Mouse (Mus musculus): Measurements from ENCODE around the gene Faf2. TPM values are rescaled to one million over a fixed set of nuclear protein-coding genes. Genes with fewer than 3 reads are reported as not detected.

The Faf2 gene
- polyA plus RNA-seq, 1 experiment from 2014 or later = 79.7 TPM

DNA sequence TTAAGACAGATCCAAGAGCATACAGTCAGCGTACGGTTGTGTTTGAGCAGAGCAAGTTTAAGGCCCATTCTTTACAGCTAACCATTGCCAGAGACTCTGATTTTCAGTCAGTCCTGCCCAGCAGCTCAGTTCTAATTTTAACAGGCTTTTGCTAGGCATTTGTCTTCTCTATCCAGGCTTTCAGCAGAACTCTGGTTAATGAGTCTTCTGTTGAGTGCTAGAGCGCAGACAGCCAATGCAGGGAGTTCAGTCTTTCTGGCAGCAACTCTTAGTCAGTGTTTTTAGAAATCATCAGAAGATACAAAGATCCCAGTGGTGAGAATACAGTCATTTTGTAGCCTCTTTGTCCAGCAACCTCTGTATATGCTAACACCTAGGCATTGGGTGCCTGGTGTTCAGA, 28.9 kb downstream of the Faf2 start:
- 98% methylated on average over 3 of the region's 3 CpGs for WGBS
- H3K27ac ChIP-seq = no peak overlapping the region

DNA sequence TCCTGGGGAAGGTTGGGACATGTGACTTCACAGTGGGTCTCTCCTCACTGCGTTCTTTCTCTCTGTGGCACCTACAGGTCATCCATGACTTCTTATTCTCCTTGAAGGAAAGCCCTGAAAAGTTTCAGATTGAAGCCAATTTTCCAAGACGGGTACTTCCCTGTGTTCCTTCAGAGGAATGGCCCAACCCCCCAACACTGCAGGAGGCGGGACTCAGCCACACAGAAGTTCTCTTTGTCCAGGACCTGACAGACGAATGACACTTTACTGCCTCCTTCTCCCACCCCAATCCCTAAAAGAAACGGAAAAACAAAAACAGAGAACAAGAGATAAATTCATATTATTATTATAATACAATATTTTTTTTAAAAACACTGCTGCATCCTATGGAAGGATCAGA, 39.3 kb downstream of the Faf2 start:
- Histone ChIP-seq H3K9me3 (no peaks in the 10 kb centered on the region), H3K4me1 (replicated peaks) (no peaks in the 10 kb centered on the region), H3K27me3 (no peaks in the 10 kb centered on the region), H3K27ac (no peak overlapping the region), H3K9ac (replicated peaks) (no peak overlapping the region), H3K4me3 (replicated peaks) (no peak overlapping the region), H3K4me2 (replicated peaks) (no peak overlapping the region), H3K36me3 (peaks cover 92% of the 10 kb centered on the region)
- no peak for ATAC-seq
- 75% methylated on average over 5 of the region's 5 CpGs for WGBS

More for the DNA sequence above, 28.9 kb downstream of the Faf2 start:
- H3K4me2 ChIP-seq (replicated peaks) = no peak overlapping the region
- H3K36me3 ChIP-seq = peaks cover 98% of the 10 kb centered on the region
- ATAC-seq = no peak
- no peaks in the 10 kb centered on the region for H3K9me3 ChIP-seq
- no peaks in the 10 kb centered on the region for H3K4me1 ChIP-seq (replicated peaks)
- H3K9ac ChIP-seq (replicated peaks) = no peak overlapping the region
- H3K27me3 ChIP-seq = no peaks in the 10 kb centered on the region
- no peak overlapping the region for H3K4me3 ChIP-seq (replicated peaks)

DNA sequence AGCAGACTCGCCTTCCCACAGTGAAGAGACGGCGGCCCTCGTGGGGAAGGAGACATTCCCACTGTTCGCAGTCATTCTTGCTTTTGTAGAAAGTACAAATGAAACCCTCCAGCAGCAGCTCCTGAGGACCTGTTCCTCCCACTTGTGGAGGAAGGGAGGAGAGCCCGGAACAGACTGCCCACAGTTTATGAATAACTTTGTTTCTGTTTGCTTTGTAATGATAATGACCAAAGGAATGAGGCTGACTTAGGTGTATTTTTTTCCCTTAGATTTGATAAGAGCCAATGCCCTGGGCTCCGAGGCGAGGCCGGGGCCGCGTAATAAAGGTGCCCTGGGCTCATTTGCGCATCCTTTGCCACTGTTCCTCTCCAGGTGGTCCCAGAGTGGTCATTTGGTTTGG, 39.8 kb downstream of the Faf2 start:
- Histone ChIP-seq H3K4me2 (replicated peaks) (no peak overlapping the region), H3K27me3 (no peaks in the 10 kb centered on the region), H3K4me3 (replicated peaks) (no peak overlapping the region), H3K4me1 (replicated peaks) (no peaks in the 10 kb centered on the region), H3K9me3 (no peaks in the 10 kb centered on the region), H3K36me3 (peaks cover 87% of the 10 kb centered on the region), H3K27ac (no peak overlapping the region), H3K9ac (replicated peaks) (no peak overlapping the region)
- no peak for ATAC-seq
- WGBS = 89% methylated on average over 12 of the region's 12 CpGs

DNA sequence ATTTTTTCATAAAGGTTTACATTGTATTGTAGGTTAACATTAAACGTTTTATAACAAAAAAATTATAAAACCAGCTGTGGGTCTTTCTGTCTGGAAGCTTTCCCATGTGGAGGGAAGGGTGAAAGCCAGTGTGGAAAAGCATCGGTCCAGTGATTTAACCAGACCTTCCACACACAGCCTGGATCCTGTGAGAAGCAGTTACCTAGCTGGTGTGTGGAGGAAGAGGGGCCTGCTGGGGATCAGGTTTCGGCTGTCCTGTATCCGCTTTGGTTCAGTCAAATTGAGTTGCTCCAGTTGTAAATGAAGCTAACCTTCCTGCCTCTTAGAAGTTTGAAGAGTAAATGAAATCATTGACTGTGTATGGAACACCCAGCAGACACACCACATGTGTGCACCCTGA, 42.4 kb downstream of the Faf2 start:
- Histone ChIP-seq H3K4me3 (replicated peaks) (no peak overlapping the region), H3K4me1 (replicated peaks) (no peaks in the 10 kb centered on the region), H3K36me3 (peaks cover 66% of the 10 kb centered on the region), H3K9ac (replicated peaks) (no peak overlapping the region), H3K27me3 (no peaks in the 10 kb centered on the region), H3K27ac (no peak overlapping the region), H3K9me3 (no peaks in the 10 kb centered on the region), H3K4me2 (replicated peaks) (no peak overlapping the region)
- 87% methylated on average over 4 of the region's 4 CpGs for WGBS
- ATAC-seq = no peak

DNA sequence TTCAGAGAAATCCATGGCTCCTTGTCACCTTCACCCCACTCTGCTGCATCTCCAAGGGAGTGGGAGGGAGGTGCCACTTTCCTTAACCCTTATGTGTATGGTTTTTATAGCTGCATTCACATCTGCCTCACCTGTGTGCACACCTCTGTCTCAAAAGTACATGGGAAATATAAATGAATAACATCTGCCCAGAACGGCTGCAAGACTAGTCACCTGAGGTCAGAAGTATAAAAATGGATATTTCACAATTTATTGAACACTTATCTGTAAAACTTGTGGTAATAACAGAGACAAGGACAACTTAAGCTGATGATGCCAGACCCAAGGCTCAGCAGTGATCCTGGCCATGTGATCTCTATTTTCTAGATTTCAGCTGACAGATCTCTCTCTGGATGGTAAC, 42.9 kb downstream of the Faf2 start:
- Histone ChIP-seq H3K27me3 (no peaks in the 10 kb centered on the region), H3K27ac (no peak overlapping the region), H3K9me3 (no peaks in the 10 kb centered on the region), H3K4me1 (replicated peaks) (no peaks in the 10 kb centered on the region), H3K9ac (replicated peaks) (no peak overlapping the region), H3K36me3 (peaks cover 62% of the 10 kb centered on the region), H3K4me3 (replicated peaks) (no peak overlapping the region), H3K4me2 (replicated peaks) (no peak overlapping the region)
- ATAC-seq = no peak
- WGBS = 95% methylated on average over 1 of the region's 1 CpGs

DNA sequence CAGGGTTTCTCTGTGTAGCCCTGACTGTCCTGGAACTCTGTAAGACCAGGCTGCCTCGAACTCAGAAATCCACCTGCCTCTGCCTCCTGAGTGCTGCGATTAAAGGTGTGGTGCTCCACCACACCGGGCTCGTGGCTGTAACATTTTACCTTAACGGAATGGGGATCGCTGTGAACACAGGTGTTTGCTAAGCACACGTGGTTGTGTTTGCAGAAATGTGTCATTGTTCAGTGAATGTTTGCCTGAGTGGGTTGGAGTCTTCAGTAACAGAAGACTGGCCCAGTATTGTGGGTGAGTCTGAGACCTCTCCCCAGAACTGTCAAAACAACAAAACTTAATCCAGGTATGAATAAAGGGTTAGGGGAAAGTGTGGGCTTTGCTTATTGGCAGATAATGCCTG, 43.5 kb downstream of the Faf2 start:
- no peak for ATAC-seq
- no peak overlapping the region for H3K4me3 ChIP-seq (replicated peaks)
- H3K4me2 ChIP-seq (replicated peaks) = no peak overlapping the region
- H3K36me3 ChIP-seq = peaks cover 56% of the 10 kb centered on the region
- H3K9ac ChIP-seq (replicated peaks) = no peak overlapping the region
- H3K27me3 ChIP-seq = no peaks in the 10 kb centered on the region
- no peaks in the 10 kb centered on the region for H3K4me1 ChIP-seq (replicated peaks)
- H3K9me3 ChIP-seq = no peaks in the 10 kb centered on the region
- H3K27ac ChIP-seq = no peak overlapping the region
- WGBS = 95% methylated on average over 7 of the region's 7 CpGs

DNA sequence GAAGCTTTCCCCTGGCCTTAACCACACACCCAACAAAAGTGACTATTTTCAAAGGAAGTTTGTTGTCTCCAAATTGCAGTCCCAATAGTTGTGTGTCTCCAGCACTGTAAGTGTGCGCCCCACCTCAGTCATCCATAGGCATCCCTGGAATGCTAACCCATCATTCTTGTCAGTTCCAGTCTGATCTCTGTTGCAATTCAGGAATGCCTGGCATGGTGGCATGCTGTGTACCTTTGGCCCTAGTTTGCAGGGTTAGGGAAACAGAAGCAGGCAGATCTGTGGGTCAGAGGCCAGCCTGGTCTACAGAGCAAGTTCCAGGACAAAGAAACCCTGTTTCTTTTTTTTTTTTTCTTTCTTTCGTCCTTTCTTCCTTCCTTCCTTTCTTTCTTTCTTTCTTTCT, 48.9 kb downstream of the Faf2 start:
- 89% methylated on average over 2 of the region's 2 CpGs for WGBS
- Histone ChIP-seq H3K9me3 (no peaks in the 10 kb centered on the region), H3K9ac (replicated peaks) (no peak overlapping the region), H3K4me2 (replicated peaks) (no peak overlapping the region), H3K27me3 (no peaks in the 10 kb centered on the region), H3K4me3 (replicated peaks) (no peak overlapping the region), H3K27ac (no peak overlapping the region), H3K36me3 (peaks cover 9% of the 10 kb centered on the region), H3K4me1 (replicated peaks) (no peaks in the 10 kb centered on the region)
- ATAC-seq = no peak

DNA sequence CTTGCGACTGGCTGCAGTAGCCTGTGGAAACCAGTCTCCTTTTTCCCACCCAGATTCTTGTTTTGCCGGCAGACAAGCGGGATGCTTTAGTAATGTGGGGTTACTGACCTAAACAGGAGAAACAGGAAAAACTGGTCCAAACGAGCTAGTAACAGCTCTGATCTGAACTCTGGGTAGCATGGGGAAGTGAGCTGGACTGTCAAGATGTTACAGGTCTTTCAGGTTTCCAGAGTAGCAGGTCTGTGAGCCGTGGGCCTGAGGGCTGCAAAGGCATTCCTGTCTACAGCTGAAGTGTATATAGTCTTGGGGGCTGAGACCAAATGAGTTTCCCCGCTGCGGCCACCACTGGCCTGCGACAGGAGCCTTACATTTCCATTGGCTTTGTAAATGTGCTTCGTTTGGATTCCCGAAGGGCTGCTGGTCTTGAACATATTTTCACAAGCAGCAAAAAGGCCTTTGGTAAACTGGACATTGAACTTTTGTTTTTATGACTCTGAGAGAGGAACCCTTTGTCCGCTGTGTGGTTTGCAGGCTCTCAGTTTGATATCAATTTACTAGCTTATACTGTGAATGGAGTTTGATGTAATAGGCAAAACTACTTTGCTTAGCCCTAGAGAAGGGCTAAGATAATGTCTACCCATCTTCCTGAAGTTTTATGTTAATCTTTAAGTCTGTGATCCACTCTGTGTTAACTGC, 54.5 kb downstream of the Faf2 start:
- Histone ChIP-seq H3K9ac (replicated peaks) (no peak overlapping the region), H3K4me3 (replicated peaks) (no peak overlapping the region), H3K36me3 (peaks cover 26% of the 10 kb centered on the region), H3K27ac (no peak overlapping the region), H3K27me3 (no peaks in the 10 kb centered on the region), H3K4me1 (replicated peaks) (no peaks in the 10 kb centered on the region), H3K4me2 (replicated peaks) (no peak overlapping the region), H3K9me3 (no peaks in the 10 kb centered on the region)
- no peak for ATAC-seq
- 71% methylated on average over 11 of the region's 11 CpGs for WGBS

DNA sequence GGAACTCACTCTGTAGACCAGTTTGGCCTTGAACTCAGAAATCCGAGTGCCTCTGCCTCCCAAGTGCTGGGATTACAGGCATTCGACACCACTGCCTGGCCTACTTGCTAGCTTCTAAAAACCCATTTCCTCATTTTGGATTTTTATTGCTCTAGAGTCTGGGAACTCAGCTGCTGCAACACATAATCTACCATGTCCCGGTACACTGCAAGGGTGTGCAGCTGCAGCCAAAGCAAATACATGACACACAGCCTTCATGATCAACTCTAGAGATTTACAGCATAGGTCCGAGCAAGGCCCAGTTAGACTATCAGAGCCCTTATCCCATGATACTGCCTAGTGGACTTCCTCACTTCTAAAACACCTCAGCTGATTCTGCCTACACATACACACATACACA, 56.7 kb downstream of the Faf2 start:
- no peak overlapping the region for H3K9ac ChIP-seq (replicated peaks)
- WGBS = 79% methylated on average over 4 of the region's 4 CpGs
- no peaks in the 10 kb centered on the region for H3K9me3 ChIP-seq
- ATAC-seq = no peak
- peaks cover 48% of the 10 kb centered on the region for H3K36me3 ChIP-seq
- no peak overlapping the region for H3K4me3 ChIP-seq (replicated peaks)
- no peaks in the 10 kb centered on the region for H3K27me3 ChIP-seq
- H3K4me2 ChIP-seq (replicated peaks) = no peak overlapping the region
- H3K27ac ChIP-seq = no peak overlapping the region
- H3K4me1 ChIP-seq (replicated peaks) = no peaks in the 10 kb centered on the region

DNA sequence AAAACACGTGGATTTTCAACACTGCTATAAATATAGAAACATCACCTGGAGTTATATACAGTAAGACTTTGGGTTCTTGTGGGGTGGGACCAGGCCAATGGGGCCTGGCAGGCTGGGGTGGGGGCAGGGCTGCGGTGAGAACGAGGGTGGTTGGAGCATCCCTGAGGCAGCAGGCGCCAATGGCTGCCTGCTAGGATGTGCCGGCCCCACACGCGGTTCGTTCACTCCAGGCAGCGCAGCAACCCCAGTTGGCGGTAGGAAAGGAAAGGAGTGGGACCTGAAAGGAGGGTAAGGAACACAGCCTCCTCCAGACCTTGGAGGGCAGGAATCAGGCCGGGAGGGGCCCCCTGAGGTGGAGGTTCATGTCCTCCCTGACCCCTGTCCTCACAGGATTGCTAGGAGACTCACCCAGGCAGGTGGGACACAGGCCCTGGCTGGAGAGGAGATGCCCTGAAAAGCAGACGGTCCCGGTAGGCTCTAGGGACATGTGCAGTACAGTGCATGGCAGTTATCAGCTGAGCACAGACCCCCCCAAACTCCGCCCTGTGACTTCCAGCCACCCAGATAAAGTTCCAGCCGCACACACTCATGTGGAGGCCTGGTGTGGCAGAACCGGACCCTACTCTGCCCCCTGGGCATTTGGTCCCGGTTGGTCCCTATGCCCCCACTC, 58.7 kb downstream of the Faf2 start:
- Histone ChIP-seq H3K27ac (no peak overlapping the region), H3K4me2 (replicated peaks) (no peak overlapping the region), H3K27me3 (no peaks in the 10 kb centered on the region), H3K36me3 (peaks cover 58% of the 10 kb centered on the region), H3K4me1 (replicated peaks) (peaks cover 16% of the 10 kb centered on the region), H3K9me3 (no peaks in the 10 kb centered on the region), H3K4me3 (replicated peaks) (no peak overlapping the region), H3K9ac (replicated peaks) (no peak overlapping the region)
- no peak for ATAC-seq
- WGBS = 83% methylated on average over 17 of the region's 17 CpGs

DNA sequence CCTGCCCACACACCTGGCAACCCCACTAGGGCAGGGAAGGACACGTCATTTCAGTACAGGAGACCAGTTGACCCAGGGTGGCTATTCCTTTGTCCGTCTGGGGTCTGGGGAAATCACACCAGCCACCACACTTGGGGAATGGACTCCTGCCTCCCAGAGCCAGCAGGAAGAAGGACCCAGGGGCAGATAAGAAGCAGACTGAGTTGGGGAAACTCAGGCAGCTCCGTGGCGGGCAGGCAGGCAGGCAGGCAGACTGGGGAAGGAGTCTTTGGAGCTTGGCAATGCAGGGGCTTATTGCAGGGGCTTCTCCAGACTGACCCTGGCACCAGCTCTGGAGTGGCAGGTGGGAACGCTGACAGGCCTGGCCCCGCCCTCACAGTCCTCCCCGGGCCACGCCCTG, 59.7 kb downstream of the Faf2 start:
- H3K27me3 ChIP-seq = no peaks in the 10 kb centered on the region
- no peak overlapping the region for H3K9ac ChIP-seq (replicated peaks)
- peaks cover 58% of the 10 kb centered on the region for H3K36me3 ChIP-seq
- no peak overlapping the region for H3K4me3 ChIP-seq (replicated peaks)
- 90% methylated on average over 8 of the region's 8 CpGs for WGBS
- no peak for ATAC-seq
- H3K27ac ChIP-seq = no peak overlapping the region
- peaks cover 25% of the 10 kb centered on the region for H3K4me1 ChIP-seq (replicated peaks)
- H3K9me3 ChIP-seq = no peaks in the 10 kb centered on the region
- H3K4me2 ChIP-seq (replicated peaks) = no peak overlapping the region

DNA sequence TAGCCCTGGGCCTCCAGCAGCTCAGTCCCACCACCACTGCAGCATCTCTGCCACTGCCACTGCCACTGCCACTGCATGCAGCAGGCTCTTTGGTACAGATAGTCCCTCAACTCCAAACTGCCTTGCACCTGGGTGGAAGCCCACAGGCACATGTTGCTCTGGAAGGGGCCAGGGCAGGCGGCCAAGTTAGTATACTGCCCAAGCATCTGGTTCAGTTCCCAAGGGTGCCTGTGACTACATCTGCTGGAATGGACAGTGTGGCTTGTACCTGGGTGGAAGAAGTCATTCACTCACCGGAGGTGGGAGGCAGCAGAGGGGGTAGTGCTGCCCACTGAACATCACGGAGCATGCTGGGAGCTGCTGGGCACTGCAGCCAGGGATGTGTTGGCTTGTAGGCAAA, 61.7 kb downstream of the Faf2 start:
- Histone ChIP-seq H3K4me2 (replicated peaks) (no peak overlapping the region), H3K9ac (replicated peaks) (no peak overlapping the region), H3K4me1 (replicated peaks) (peaks cover 29% of the 10 kb centered on the region), H3K36me3 (peaks cover 57% of the 10 kb centered on the region), H3K27ac (no peak overlapping the region), H3K4me3 (replicated peaks) (no peak overlapping the region), H3K9me3 (no peaks in the 10 kb centered on the region), H3K27me3 (no peaks in the 10 kb centered on the region)
- WGBS = 97% methylated on average over 3 of the region's 3 CpGs
- ATAC-seq = no peak

All from midbrain, embryonic 13.5 days (tissue).